Mouse (Mus musculus): ENCODE data around the gene App. TPM values are rescaled to one million over a fixed set of nuclear protein-coding genes. Genes with fewer than 3 reads are reported as not detected.

The App gene
- polyA plus RNA-seq, 1 experiment from 2014 or later, result 166 TPM

GRCm38 (mm10) chr16:85099044-85099443, 74.5 kb downstream of the App start:
- H3K36me3 ChIP-seq, result peaks cover 40% of the 10 kb centered on the region
- peaks cover 71% of the 10 kb centered on the region for H3K4me1 ChIP-seq
- peak overlapping the region; percentile 13 for H3K27ac ChIP-seq (replicated peaks)
- no peak overlapping the region for H3K4me3 ChIP-seq
- H3K27me3 ChIP-seq (replicated peaks), result no peaks in the 10 kb centered on the region
- H3K4me2 ChIP-seq, result no peak overlapping the region
- no peak for ATAC-seq (ENCODE audit: extremely low read depth, insufficient number of reproducible peaks, low FRiP score, low TSS enrichment)
- no peak overlapping the region for H3K9ac ChIP-seq
- no peaks in the 10 kb centered on the region for H3K9me3 ChIP-seq
- WGBS, result 84% methylated on average over 7 of the region's 7 CpGs

GRCm38 (mm10) chr16:85096396-85096795, 77.2 kb downstream of the App start:
- ATAC-seq (ENCODE audit: extremely low read depth, insufficient number of reproducible peaks, low FRiP score, low TSS enrichment), result no peak
- 71% methylated on average over 6 of the region's 6 CpGs for WGBS

GRCm38 (mm10) chr16:85095923-85096322, 77.6 kb downstream of the App start:
- WGBS, result 72% methylated on average over 2 of the region's 2 CpGs

More at GRCm38 (mm10) chr16:85096396-85096795, 77.2 kb downstream of the App start:
- no peak overlapping the region for H3K9ac ChIP-seq
- no peak overlapping the region for H3K4me3 ChIP-seq
- no peak overlapping the region for H3K4me2 ChIP-seq
- no peaks in the 10 kb centered on the region for H3K27me3 ChIP-seq (replicated peaks)
- H3K36me3 ChIP-seq, result peaks cover 24% of the 10 kb centered on the region
- H3K27ac ChIP-seq (replicated peaks), result no peak overlapping the region
- H3K9me3 ChIP-seq, result no peaks in the 10 kb centered on the region
- peaks cover 60% of the 10 kb centered on the region for H3K4me1 ChIP-seq

GRCm38 (mm10) chr16:85092644-85093091, 80.9 kb downstream of the App start:
- Histone ChIP-seq H3K4me2 (no peak overlapping the region), H3K4me1 (peaks cover 63% of the 10 kb centered on the region), H3K9ac (no peak overlapping the region), H3K27me3 (replicated peaks) (no peaks in the 10 kb centered on the region), H3K36me3 (peaks cover 14% of the 10 kb centered on the region), H3K9me3 (no peaks in the 10 kb centered on the region), H3K4me3 (no peak overlapping the region), H3K27ac (replicated peaks) (no peak overlapping the region)
- ATAC-seq (ENCODE audit: extremely low read depth, insufficient number of reproducible peaks, low FRiP score, low TSS enrichment), result no peak
- 64% methylated on average over 9 of the region's 9 CpGs for WGBS

More at GRCm38 (mm10) chr16:85095923-85096322, 77.6 kb downstream of the App start:
- Histone ChIP-seq H3K36me3 (peaks cover 23% of the 10 kb centered on the region), H3K4me3 (no peak overlapping the region), H3K9me3 (no peaks in the 10 kb centered on the region), H3K27ac (replicated peaks) (no peak overlapping the region), H3K4me1 (peaks cover 62% of the 10 kb centered on the region), H3K9ac (no peak overlapping the region), H3K4me2 (no peak overlapping the region), H3K27me3 (replicated peaks) (no peaks in the 10 kb centered on the region)
- ATAC-seq (ENCODE audit: extremely low read depth, insufficient number of reproducible peaks, low FRiP score, low TSS enrichment), result no peak

GRCm38 (mm10) chr16:85092183-85092582, 81.4 kb downstream of the App start:
- Histone ChIP-seq H3K4me2 (no peak overlapping the region), H3K27me3 (replicated peaks) (no peaks in the 10 kb centered on the region), H3K9ac (no peak overlapping the region), H3K4me3 (no peak overlapping the region), H3K27ac (replicated peaks) (no peak overlapping the region), H3K4me1 (peaks cover 66% of the 10 kb centered on the region), H3K36me3 (peaks cover 10% of the 10 kb centered on the region), H3K9me3 (no peaks in the 10 kb centered on the region)
- no peak for ATAC-seq (ENCODE audit: extremely low read depth, insufficient number of reproducible peaks, low FRiP score, low TSS enrichment)
- WGBS, result 90% methylated on average over 1 of the region's 1 CpGs

- no peaks in the 10 kb centered on the region for H3K9me3 ChIP-seq
- peak overlapping the region; percentile 40 for H3K9ac ChIP-seq
- 0 out of 2 replicates have a peak overlapping the region, but pooled peaks have one; percentile 8 for H3K4me3 ChIP-seq
- H3K27me3 ChIP-seq (replicated peaks), result no peaks in the 10 kb centered on the region
- WGBS, result 30% methylated on average over 14 of the region's 14 CpGs
- H3K4me2 ChIP-seq, result peak overlapping the region; percentile 50
- peaks cover 4% of the 10 kb centered on the region; the same call in 1 of the 2 replicates for H3K36me3 ChIP-seq
- ATAC-seq (ENCODE audit: extremely low read depth, insufficient number of reproducible peaks, low FRiP score, low TSS enrichment), result 0 out of 2 replicates have a peak, but pooled peaks have one; percentile 29
- H3K27ac ChIP-seq (replicated peaks), result peak overlapping the region; percentile 43
- peaks cover 71% of the 10 kb centered on the region for H3K4me1 ChIP-seq
Observed at GRCm38 (mm10) chr16:85090992-85091391, 82.6 kb downstream of the App start.

GRCm38 (mm10) chr16:85088126-85088525, 85.4 kb downstream of the App start:
- 61% methylated on average over 10 of the region's 10 CpGs for WGBS
- Histone ChIP-seq H3K4me3 (no peak overlapping the region), H3K4me1 (peaks cover 60% of the 10 kb centered on the region), H3K9ac (no peak overlapping the region), H3K36me3 (peaks cover 10% of the 10 kb centered on the region), H3K27ac (replicated peaks) (no peak overlapping the region), H3K9me3 (no peaks in the 10 kb centered on the region), H3K27me3 (replicated peaks) (no peaks in the 10 kb centered on the region), H3K4me2 (no peak overlapping the region)
- no peak for ATAC-seq (ENCODE audit: extremely low read depth, insufficient number of reproducible peaks, low FRiP score, low TSS enrichment)

GRCm38 (mm10) chr16:85086303-85086702, 87.3 kb downstream of the App start:
- H3K27me3 ChIP-seq (replicated peaks), result no peaks in the 10 kb centered on the region
- ATAC-seq (ENCODE audit: extremely low read depth, insufficient number of reproducible peaks, low FRiP score, low TSS enrichment), result no peak
- peaks cover 46% of the 10 kb centered on the region for H3K4me1 ChIP-seq
- peaks cover 22% of the 10 kb centered on the region for H3K36me3 ChIP-seq
- H3K9ac ChIP-seq, result no peak overlapping the region
- no peak overlapping the region for H3K4me3 ChIP-seq
- no peak overlapping the region for H3K27ac ChIP-seq (replicated peaks)
- 79% methylated on average over 14 of the region's 14 CpGs for WGBS
- no peaks in the 10 kb centered on the region for H3K9me3 ChIP-seq
- H3K4me2 ChIP-seq, result no peak overlapping the region

GRCm38 (mm10) chr16:85085902-85086301, 87.7 kb downstream of the App start:
- Histone ChIP-seq H3K36me3 (peaks cover 26% of the 10 kb centered on the region), H3K27ac (replicated peaks) (no peak overlapping the region)
- WGBS, result 65% methylated on average over 6 of the region's 6 CpGs

GRCm38 (mm10) chr16:85084152-85084551, 89.4 kb downstream of the App start:
- H3K27me3 ChIP-seq (replicated peaks), result no peaks in the 10 kb centered on the region
- ATAC-seq (ENCODE audit: extremely low read depth, insufficient number of reproducible peaks, low FRiP score, low TSS enrichment), result no peak
- H3K4me1 ChIP-seq, result peaks cover 31% of the 10 kb centered on the region
- 86% methylated on average over 1 of the region's 1 CpGs for WGBS
- H3K36me3 ChIP-seq, result peaks cover 42% of the 10 kb centered on the region
- no peak overlapping the region for H3K4me3 ChIP-seq
- H3K27ac ChIP-seq (replicated peaks), result no peak overlapping the region
- H3K4me2 ChIP-seq, result no peak overlapping the region
- no peak overlapping the region for H3K9ac ChIP-seq
- no peaks in the 10 kb centered on the region for H3K9me3 ChIP-seq

More at GRCm38 (mm10) chr16:85085902-85086301, 87.7 kb downstream of the App start:
- no peaks in the 10 kb centered on the region for H3K9me3 ChIP-seq
- ATAC-seq (ENCODE audit: extremely low read depth, insufficient number of reproducible peaks, low FRiP score, low TSS enrichment), result no peak
- H3K4me2 ChIP-seq, result no peak overlapping the region
- H3K4me1 ChIP-seq, result peaks cover 42% of the 10 kb centered on the region
- no peak overlapping the region for H3K4me3 ChIP-seq
- H3K9ac ChIP-seq, result no peak overlapping the region
- no peaks in the 10 kb centered on the region for H3K27me3 ChIP-seq (replicated peaks)

- H3K4me3 ChIP-seq, result no peak overlapping the region
- H3K27me3 ChIP-seq (replicated peaks), result no peaks in the 10 kb centered on the region
- no peak overlapping the region for H3K9ac ChIP-seq
- peaks cover 76% of the 10 kb centered on the region for H3K36me3 ChIP-seq
- no peak overlapping the region for H3K27ac ChIP-seq (replicated peaks)
- no peak for ATAC-seq (ENCODE audit: extremely low read depth, insufficient number of reproducible peaks, low FRiP score, low TSS enrichment)
- WGBS, result 68% methylated on average over 2 of the region's 2 CpGs
- H3K9me3 ChIP-seq, result no peaks in the 10 kb centered on the region
- H3K4me2 ChIP-seq, result no peak overlapping the region
- H3K4me1 ChIP-seq, result no peaks in the 10 kb centered on the region; the same call in 1 of the 2 replicates
Observed at GRCm38 (mm10) chr16:85075330-85075729, 98.2 kb downstream of the App start.

- Histone ChIP-seq H3K27ac (replicated peaks) (no peak overlapping the region), H3K36me3 (peaks cover 72% of the 10 kb centered on the region), H3K27me3 (replicated peaks) (no peaks in the 10 kb centered on the region), H3K4me1 (peaks cover 4% of the 10 kb centered on the region), H3K4me2 (no peak overlapping the region), H3K9me3 (no peaks in the 10 kb centered on the region), H3K9ac (no peak overlapping the region), H3K4me3 (no peak overlapping the region)
- 87% methylated on average over 6 of the region's 6 CpGs for WGBS
- ATAC-seq (ENCODE audit: extremely low read depth, insufficient number of reproducible peaks, low FRiP score, low TSS enrichment), result no peak
Observed at GRCm38 (mm10) chr16:85074889-85075288, 98.7 kb downstream of the App start.

Data from heart, embryonic 13.5 days (tissue).